Mouse (Mus musculus) frontal cortex, postnatal 10 days (tissue): Measurements from ENCODE around the gene Gm3542.
"Not testable (repeated sequence)": the region's sequence is repeated elsewhere in the genome, so short reads cannot be mapped to it uniquely, and the experiment has no call there.

Experiments used
- DNase-seq, 2 experiments: peaks; one replicate each; pipeline ENCODE4 v3.0.0; 2022; ENCODE audit warnings: low spot score in 2 of 2, mixed read lengths in 1 of 2

Gene Gm3542

GRCm38 (mm10) chr14:5334828-5335227, at the start of gene Gm3542:
TSS of gene Gm3542 (minus strand) at chr14:5334928.
- not testable (repeated sequence) for DNase-seq
